Mouse (Mus musculus): ENCODE data around the gene Kcns1. TPM values are rescaled to one million over a fixed set of nuclear protein-coding genes. Genes with fewer than 3 reads are reported as not detected.

Gene Kcns1
- polyA plus RNA-seq, 1 experiment: not detected

- no peak overlapping the region for H3K4me2 ChIP-seq (ENCODE audit: low read depth)
- no peaks in the 10 kb centered on the region for H3K79me2 ChIP-seq (ENCODE audit: control insufficient read depth, insufficient read depth)
- peaks cover 3% of the 10 kb centered on the region for H3K36me3 ChIP-seq (ENCODE audit: control insufficient read depth, insufficient read depth)
- no peaks in the 10 kb centered on the region for H3K27me3 ChIP-seq (ENCODE audit: control insufficient read depth, insufficient read depth, insufficient read length)
- no peak overlapping the region for H3K4me3 ChIP-seq
- H3ac ChIP-seq (ENCODE audit: control insufficient read depth, insufficient read length): no peak overlapping the region
- TF ChIP-seq TCF3 (IDR thresholded peaks at IDR 0.05; ENCODE audit: insufficient read length, low read depth): no peak
- TF ChIP-seq E2F4 (IDR thresholded peaks at IDR 0.05; ENCODE audit: insufficient read depth): no peak
- TF ChIP-seq TCF12 (IDR thresholded peaks at IDR 0.05; ENCODE audit: insufficient read depth, poor library complexity, severe bottlenecking): no peak
- no peak for TF ChIP-seq MYOG (IDR thresholded peaks at IDR 0.05; ENCODE audit: control insufficient read depth in 1 of 3, insufficient read depth in 1 of 3, insufficient read length in 2 of 3, low read depth in 2 of 3)
- TF ChIP-seq USF1 (IDR thresholded peaks at IDR 0.05; ENCODE audit: low read depth): no peak
Observed at GRCm38 (mm10) chr2:164136393-164136792, 34.5 kb downstream of the Kcns1 start.

- Histone ChIP-seq H3K36me3 (ENCODE audit: control insufficient read depth, insufficient read depth) (peaks cover 3% of the 10 kb centered on the region), H3K27me3 (ENCODE audit: control insufficient read depth, insufficient read depth, insufficient read length) (no peaks in the 10 kb centered on the region), H3K79me2 (ENCODE audit: control insufficient read depth, insufficient read depth) (no peaks in the 10 kb centered on the region), H3ac (ENCODE audit: control insufficient read depth, insufficient read length) (no peak overlapping the region), H3K4me3 (no peak overlapping the region), H3K4me2 (ENCODE audit: low read depth) (no peak overlapping the region)
- TF ChIP-seq MYOG (IDR thresholded peaks at IDR 0.05; ENCODE audit: control insufficient read depth in 1 of 3, insufficient read depth in 1 of 3, insufficient read length in 2 of 3, low read depth in 2 of 3) (no peak), USF1 (IDR thresholded peaks at IDR 0.05; ENCODE audit: low read depth) (no peak), SRF (IDR thresholded peaks at IDR 0.05; ENCODE audit: control insufficient read depth, insufficient read length, low read depth) (no peak), MYOD1 (IDR thresholded peaks at IDR 0.05; ENCODE audit: control insufficient read depth in 1 of 3, insufficient read length in 2 of 3, low read depth in 2 of 3) (no peak), TCF12 (IDR thresholded peaks at IDR 0.05; ENCODE audit: insufficient read depth, poor library complexity, severe bottlenecking) (no peak), POLR2AphosphoS2 (IDR thresholded peaks at IDR 0.05; ENCODE audit: insufficient read length, low read depth) (no peak), POLR2A (IDR thresholded peaks at IDR 0.05; ENCODE audit: insufficient read length, low read depth) (no peak), TCF3 (IDR thresholded peaks at IDR 0.05; ENCODE audit: insufficient read length, low read depth) (no peak), E2F4 (IDR thresholded peaks at IDR 0.05; ENCODE audit: insufficient read depth) (no peak), MAX (IDR thresholded peaks at IDR 0.05; ENCODE audit: low read depth) (no peak), CEBPB (IDR thresholded peaks at IDR 0.05; ENCODE audit: insufficient read depth, poor library complexity, severe bottlenecking) (no peak), REST (IDR thresholded peaks at IDR 0.05; ENCODE audit: insufficient read depth, insufficient read length) (no peak)
Observed at GRCm38 (mm10) chr2:164135367-164135766, 35.5 kb downstream of the Kcns1 start.

- H3K4me3 ChIP-seq: no peak overlapping the region
- no peak for TF ChIP-seq REST (IDR thresholded peaks at IDR 0.05; ENCODE audit: insufficient read depth, insufficient read length)
- no peak overlapping the region for H3K4me2 ChIP-seq (ENCODE audit: low read depth)
- H3K27me3 ChIP-seq (ENCODE audit: control insufficient read depth, insufficient read depth, insufficient read length): no peaks in the 10 kb centered on the region
- H3ac ChIP-seq (ENCODE audit: control insufficient read depth, insufficient read length): no peak overlapping the region
- H3K79me2 ChIP-seq (ENCODE audit: control insufficient read depth, insufficient read depth): no peaks in the 10 kb centered on the region
- peaks cover 3% of the 10 kb centered on the region for H3K36me3 ChIP-seq (ENCODE audit: control insufficient read depth, insufficient read depth)
Observed at GRCm38 (mm10) chr2:164134563-164134962, 36.4 kb downstream of the Kcns1 start.

- no peak overlapping the region for H3K4me2 ChIP-seq (ENCODE audit: low read depth)
- no peaks in the 10 kb centered on the region for H3K27me3 ChIP-seq (ENCODE audit: control insufficient read depth, insufficient read depth, insufficient read length)
- no peak overlapping the region for H3ac ChIP-seq (ENCODE audit: control insufficient read depth, insufficient read length)
- H3K4me3 ChIP-seq: no peak overlapping the region
- H3K36me3 ChIP-seq (ENCODE audit: control insufficient read depth, insufficient read depth): peaks cover 6% of the 10 kb centered on the region
- TF ChIP-seq MYOD1 (IDR thresholded peaks at IDR 0.05; ENCODE audit: control insufficient read depth in 1 of 3, insufficient read length in 2 of 3, low read depth in 2 of 3) (no peak), E2F4 (IDR thresholded peaks at IDR 0.05; ENCODE audit: insufficient read depth) (no peak), SRF (IDR thresholded peaks at IDR 0.05; ENCODE audit: control insufficient read depth, insufficient read length, low read depth) (no peak)
- no peaks in the 10 kb centered on the region for H3K79me2 ChIP-seq (ENCODE audit: control insufficient read depth, insufficient read depth)
Observed at GRCm38 (mm10) chr2:164131586-164131985, 39.3 kb downstream of the Kcns1 start.

GRCm38 (mm10) chr2:164128576-164129411, 42.1 kb downstream of the Kcns1 start:
- Histone ChIP-seq H3ac (ENCODE audit: control insufficient read depth, insufficient read length) (no peak overlapping the region), H3K79me2 (ENCODE audit: control insufficient read depth, insufficient read depth) (no peaks in the 10 kb centered on the region), H3K27me3 (ENCODE audit: control insufficient read depth, insufficient read depth, insufficient read length) (no peaks in the 10 kb centered on the region), H3K4me3 (no peak overlapping the region), H3K36me3 (ENCODE audit: control insufficient read depth, insufficient read depth) (peaks cover 6% of the 10 kb centered on the region), H3K4me2 (ENCODE audit: low read depth) (no peak overlapping the region)
- TF ChIP-seq MYOD1 (IDR thresholded peaks at IDR 0.05; ENCODE audit: control insufficient read depth in 1 of 3, insufficient read length in 2 of 3, low read depth in 2 of 3): no peak

- TF ChIP-seq REST (IDR thresholded peaks at IDR 0.05; ENCODE audit: insufficient read depth, insufficient read length) (no peak), MYOD1 (IDR thresholded peaks at IDR 0.05; ENCODE audit: control insufficient read depth in 1 of 3, insufficient read length in 2 of 3, low read depth in 2 of 3) (no peak), POLR2A (IDR thresholded peaks at IDR 0.05; ENCODE audit: insufficient read length, low read depth) (no peak), TCF3 (IDR thresholded peaks at IDR 0.05; ENCODE audit: insufficient read length, low read depth) (no peak), CEBPB (IDR thresholded peaks at IDR 0.05; ENCODE audit: insufficient read depth, poor library complexity, severe bottlenecking) (no peak), SRF (IDR thresholded peaks at IDR 0.05; ENCODE audit: control insufficient read depth, insufficient read length, low read depth) (no peak), TCF12 (IDR thresholded peaks at IDR 0.05; ENCODE audit: insufficient read depth, poor library complexity, severe bottlenecking) (no peak)
- H3K36me3 ChIP-seq (ENCODE audit: control insufficient read depth, insufficient read depth): peaks cover 11% of the 10 kb centered on the region
Observed at GRCm38 (mm10) chr2:164127297-164127696, 43.6 kb downstream of the Kcns1 start.

More at GRCm38 (mm10) chr2:164127297-164127696, 43.6 kb downstream of the Kcns1 start:
- Histone ChIP-seq H3ac (ENCODE audit: control insufficient read depth, insufficient read length) (no peak overlapping the region), H3K4me2 (ENCODE audit: low read depth) (no peak overlapping the region), H3K79me2 (ENCODE audit: control insufficient read depth, insufficient read depth) (no peaks in the 10 kb centered on the region), H3K4me3 (no peak overlapping the region), H3K27me3 (ENCODE audit: control insufficient read depth, insufficient read depth, insufficient read length) (no peaks in the 10 kb centered on the region)
